Mouse (Mus musculus) embryonic facial prominence, embryonic 14.5 days (tissue): ENCODE data around the gene Gm3327. TPM values are rescaled to one million over a fixed set of nuclear protein-coding genes. Genes with fewer than 3 reads are reported as not detected.
"Not testable (repeated sequence)": the region's sequence is repeated elsewhere in the genome, so short reads cannot be mapped to it uniquely, and the experiment has no call there.

ENCODE experiments used
- ATAC-seq: fragments of 200-750 bp; cut with Nextera tagmentation; 2 replicates; pipeline ENCODE4 v1.8.0; 2017; ENCODE audit warnings: low read depth, moderate number of reproducible peaks, moderate TSS enrichment
- DNase-seq: peaks from one replicate; pipeline ENCODE4 v3.0.0-alpha.2; 2015; ENCODE audit warnings: low spot score
- H3K27ac ChIP-seq: fragments of 300-500 bp; sonication (generic); replicated peaks from 2 replicates; pipeline ENCODE4 v1.5.1; 2014; ENCODE audit warnings: low read depth, mild to moderate bottlenecking, low read length, moderate library complexity
- H3K27me3 ChIP-seq: fragments of 300-500 bp; sonication (generic); replicated peaks from 2 replicates; pipeline ENCODE4 v1.6.1; 2014; ENCODE audit warnings: low read length; ENCODE audit not compliant: control insufficient read depth, insufficient read depth
- H3K36me3 ChIP-seq: fragments of 300-500 bp; sonication (generic); 2 replicates; pipeline ENCODE4 v1.6.1; 2014; ENCODE audit warnings: low read length, mixed read lengths; ENCODE audit not compliant: control insufficient read depth, insufficient read depth
- H3K4me1 ChIP-seq: fragments of 300-500 bp; sonication (generic); 2 replicates; pipeline ENCODE4 v1.6.1; 2014; ENCODE audit warnings: antibody characterized with exemption, low read length; ENCODE audit not compliant: control insufficient read depth, insufficient read depth
- H3K4me2 ChIP-seq: fragments of 300-500 bp; sonication (generic); 2 replicates; pipeline ENCODE4 v1.6.1; 2014; ENCODE audit warnings: low read depth, mild to moderate bottlenecking, low read length, moderate library complexity, mixed read lengths
- H3K4me3 ChIP-seq: fragments of 300-500 bp; sonication (generic); 2 replicates; pipeline ENCODE4 v1.5.1; 2014; ENCODE audit warnings: low read depth, mild to moderate bottlenecking, low read length
- H3K9ac ChIP-seq: fragments of 300-500 bp; sonication (generic); 2 replicates; pipeline ENCODE4 v1.6.1; 2014; ENCODE audit warnings: low read depth, mild to moderate bottlenecking, low read length, moderate library complexity, mixed read lengths
- H3K9me3 ChIP-seq: fragments of 300-500 bp; sonication (generic); 2 replicates; pipeline ENCODE4 v1.6.1; 2016; ENCODE audit warnings: low read length; ENCODE audit not compliant: control insufficient read depth
- WGBS: fragments of 180-500 bp; shearing (Covaris S2); extraction: QIAGEN DNeasy Blood & Tissue Kit; methylation state at CpG from one replicate; pipeline ENCODE4 v1.1.7; 2014; 5-methylcytosine and 5-hydroxymethylcytosine counted together
- polyA plus RNA-seq: library from polyadenylated mRNA; unstranded; fragments of >200 nt; fragmentation: Nextera tagmentation; extraction: Ambion mirVana; gene quantifications from 2 replicates; pipeline ENCODE4 v1.2.1, GENCODE M21; 2014

The Gm3327 gene
- not detected in 2 replicates for polyA plus RNA-seq

GRCm38 (mm10) chr14:44123551-44123950 is at the start of gene Gm3327:
TSS of gene Gm3327 (plus strand) at chr14:44123851.
- not testable (repeated sequence) for H3K4me3 ChIP-seq, H3K4me1 ChIP-seq, H3K9me3 ChIP-seq, H3K36me3 ChIP-seq, H3K9ac ChIP-seq, H3K27me3 ChIP-seq, DNase-seq, ATAC-seq, H3K4me2 ChIP-seq, H3K27ac ChIP-seq
- WGBS, result 94% methylated on average over 3 of the region's 4 CpGs

GRCm38 (mm10) chr14:44077785-44078341 is 45.8 kb upstream of the Gm3327 start:
- H3K9ac ChIP-seq, H3K27ac ChIP-seq, H3K36me3 ChIP-seq, ATAC-seq, H3K4me3 ChIP-seq, H3K4me1 ChIP-seq, H3K9me3 ChIP-seq, H3K27me3 ChIP-seq, H3K4me2 ChIP-seq: not testable (repeated sequence)
- WGBS, result 16% methylated on average over 3 of the region's 5 CpGs
- DNase-seq, result peak; percentile 23

- not testable (repeated sequence) for H3K9me3 ChIP-seq, H3K36me3 ChIP-seq, H3K4me2 ChIP-seq, H3K4me3 ChIP-seq, DNase-seq, H3K9ac ChIP-seq, ATAC-seq, H3K4me1 ChIP-seq, H3K27me3 ChIP-seq, H3K27ac ChIP-seq
- 89% methylated on average over 1 of the region's 1 CpGs for WGBS
These were observed 37.1 kb upstream of the Gm3327 start for GRCm38 (mm10) chr14:44086588-44086987.

GRCm38 (mm10) chr14:44087535-44087934 is 36.1 kb upstream of the Gm3327 start:
- H3K36me3 ChIP-seq, H3K9me3 ChIP-seq, DNase-seq, H3K4me2 ChIP-seq, ATAC-seq, H3K9ac ChIP-seq, H3K27me3 ChIP-seq, H3K4me1 ChIP-seq, H3K4me3 ChIP-seq, H3K27ac ChIP-seq: not testable (repeated sequence)
- WGBS, result 66% methylated on average over 2 of the region's 2 CpGs

GRCm38 (mm10) chr14:44091524-44091923 is 32.1 kb upstream of the Gm3327 start:
- H3K27ac ChIP-seq, H3K4me1 ChIP-seq, H3K4me2 ChIP-seq, ATAC-seq, H3K36me3 ChIP-seq, H3K4me3 ChIP-seq, H3K9ac ChIP-seq, H3K9me3 ChIP-seq, DNase-seq, H3K27me3 ChIP-seq: not testable (repeated sequence)
- 35% methylated on average over 1 of the region's 1 CpGs for WGBS

GRCm38 (mm10) chr14:44094445-44094844 is 29.2 kb upstream of the Gm3327 start:
- H3K4me1 ChIP-seq, H3K4me2 ChIP-seq, H3K9ac ChIP-seq, H3K27ac ChIP-seq, H3K9me3 ChIP-seq, DNase-seq, H3K36me3 ChIP-seq, H3K27me3 ChIP-seq, H3K4me3 ChIP-seq, ATAC-seq: not testable (repeated sequence)
- 57% methylated on average over 5 of the region's 5 CpGs for WGBS

- H3K4me2 ChIP-seq, H3K4me3 ChIP-seq, H3K9me3 ChIP-seq, DNase-seq, H3K9ac ChIP-seq, H3K36me3 ChIP-seq, ATAC-seq, H3K27me3 ChIP-seq, H3K4me1 ChIP-seq, H3K27ac ChIP-seq: not testable (repeated sequence)
- WGBS, result no CpG with 5 or more reads among the region's 1 CpGs
These were observed 23.6 kb upstream of the Gm3327 start for GRCm38 (mm10) chr14:44100030-44100429.

- H3K27ac ChIP-seq, H3K27me3 ChIP-seq, H3K4me1 ChIP-seq, DNase-seq, ATAC-seq, H3K36me3 ChIP-seq, H3K4me3 ChIP-seq, H3K4me2 ChIP-seq, H3K9me3 ChIP-seq, H3K9ac ChIP-seq: not testable (repeated sequence)
- WGBS, result 65% methylated on average over 2 of the region's 2 CpGs
These were observed 21.3 kb upstream of the Gm3327 start, which contains the start of gene Ear2 for GRCm38 (mm10) chr14:44102354-44102753. TSS of gene Ear2 (plus strand) at chr14:44102654.

- no peak for ATAC-seq
- DNase-seq, result no peak
- no peaks in the 10 kb centered on the region for H3K27me3 ChIP-seq
These were observed 12.7 kb upstream of the Gm3327 start for GRCm38 (mm10) chr14:44110981-44111380.

More at GRCm38 (mm10) chr14:44110981-44111380, 12.7 kb upstream of the Gm3327 start:
- Histone ChIP-seq H3K4me3 (no peak overlapping the region), H3K27ac (no peak overlapping the region), H3K36me3 (no peaks in the 10 kb centered on the region), H3K4me1 (no peaks in the 10 kb centered on the region), H3K9ac (no peak overlapping the region), H3K4me2 (no peak overlapping the region), H3K9me3 (no peaks in the 10 kb centered on the region)
